ENCODE assay signal across 18 mouse cellular contexts in the genomic region with DNA sequence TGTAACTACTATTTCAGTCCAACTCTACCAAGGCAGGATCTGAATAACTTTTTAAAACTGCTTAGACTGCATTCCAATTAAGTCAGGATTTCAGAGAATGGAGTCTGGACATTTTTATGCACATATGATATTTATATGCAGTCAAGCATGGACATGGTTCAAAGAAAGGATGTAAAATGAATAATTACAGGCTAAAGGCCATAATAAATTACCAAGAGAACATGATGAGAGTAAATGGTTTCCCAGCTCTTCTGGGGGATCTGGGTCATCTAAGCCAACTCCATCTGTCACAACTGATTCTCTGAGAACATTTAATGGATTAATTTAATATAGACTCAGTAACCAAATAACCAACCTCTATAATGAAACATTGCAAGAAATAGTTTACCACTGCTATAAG.
"Had no signal": no experiment of that assay in that cellular context is flagged by ENCODE, and none has a peak within 500 bp of the region (broad histone marks: within the 10 kb centered on the region; RNA-seq: fewer than 3 reads in every experiment).

No protein-coding gene starts in this region.

- H3K27me3 ChIP-seq: midbrain, embryonic 12.5 days; neural tube, embryonic 13.5 days; neural tube, embryonic 15.5 days had no signal

- H3K36me3 ChIP-seq: midbrain, embryonic 10.5 days; midbrain, embryonic 12.5 days; neural tube, embryonic 13.5 days; neural tube, embryonic 15.5 days had no signal

- H3K4me3 ChIP-seq: midbrain, embryonic 10.5 days; midbrain, embryonic 12.5 days; myocyte; neural tube, embryonic 13.5 days; neural tube, embryonic 15.5 days had no signal

- H3K4me2 ChIP-seq: lung, embryonic 14.5 days; midbrain, embryonic 12.5 days; neural tube, embryonic 13.5 days; neural tube, embryonic 15.5 days had no signal

- ATAC-seq: midbrain, embryonic 16.5 days had no signal

- DNase-seq: lung, adult 18-20 months; lung, embryonic 14.5 days; lung, postnatal 10 days; lung, postnatal 4 days; midbrain, embryonic 14.5 days; right cerebral cortex, adult 18-20 months; right cerebral cortex, postnatal 25 days; right cerebral cortex, postnatal 4 days; spleen, adult 18-20 months; thymus, adult 18-20 months; thymus, postnatal 14 days; thymus, postnatal 36 days had no signal

- H3K9me3 ChIP-seq: midbrain, embryonic 10.5 days; midbrain, embryonic 12.5 days; neural tube, embryonic 13.5 days; neural tube, embryonic 15.5 days had no signal

- H3K9ac ChIP-seq: lung, embryonic 14.5 days; midbrain, embryonic 12.5 days; neural tube, embryonic 13.5 days; neural tube, embryonic 15.5 days had no signal

- H3K27ac ChIP-seq: midbrain, embryonic 10.5 days; midbrain, embryonic 12.5 days; neural tube, embryonic 13.5 days; neural tube, embryonic 15.5 days had no signal

- H3K4me1 ChIP-seq: midbrain, embryonic 10.5 days; midbrain, embryonic 12.5 days; neural tube, embryonic 13.5 days; neural tube, embryonic 15.5 days had no signal
